Mouse (Mus musculus) myocyte (in vitro differentiated cells): ENCODE results near the gene Pcna. TPM values are rescaled to one million over a fixed set of nuclear protein-coding genes. Genes with fewer than 3 reads are reported as not detected.
A peak's percentile ranks its signal among the peaks of the same experiment; 100 is the strongest.

Experiments used
- H3K27me3 ChIP-seq: one replicate; pipeline ENCODE4 v1.6.1; 2011; ENCODE audit not compliant: control insufficient read depth, insufficient read depth, insufficient read length
- H3K36me3 ChIP-seq: one replicate; pipeline ENCODE4 v1.6.1; 2011; ENCODE audit not compliant: control insufficient read depth, insufficient read depth
- H3K4me2 ChIP-seq: one replicate; pipeline ENCODE4 v1.6.1; 2011; ENCODE audit warnings: low read depth, control low read depth
- H3K4me3 ChIP-seq: one replicate; pipeline ENCODE4 v1.5.1; 2011; ENCODE audit warnings: mild to moderate bottlenecking, control low read depth, moderate library complexity
- H3K79me2 ChIP-seq: one replicate; pipeline ENCODE4 v1.6.1; 2011; ENCODE audit not compliant: control insufficient read depth, insufficient read depth
- H3ac ChIP-seq: one replicate; pipeline ENCODE4 v1.6.1; 2011; ENCODE audit not compliant: control insufficient read depth, insufficient read length
- CEBPB ChIP-seq: IDR thresholded peaks from 2 replicates; pipeline ENCODE4 v1.6.1; 2011; ENCODE audit warnings: mild to moderate bottlenecking, moderate library complexity; ENCODE audit not compliant: poor library complexity, insufficient read depth, severe bottlenecking
- E2F4 ChIP-seq: IDR thresholded peaks from one replicate; pipeline ENCODE4 v1.6.1; 2011; ENCODE audit warnings: mild to moderate bottlenecking, control low read depth, moderate library complexity; ENCODE audit not compliant: insufficient read depth
- MAX ChIP-seq: IDR thresholded peaks from one replicate; pipeline ENCODE4 v1.6.1; 2011; ENCODE audit warnings: low read depth, mild to moderate bottlenecking, control low read depth
- MYOD1 ChIP-seq, 3 experiments: IDR thresholded peaks; one replicate each; pipeline ENCODE4 v1.6.1; 2011; ENCODE audit warnings: control low read depth in 2 of 3, low read depth in 2 of 3, mild to moderate bottlenecking in 2 of 3, moderate library complexity in 1 of 3; ENCODE audit not compliant: insufficient read length in 2 of 3, control insufficient read depth in 1 of 3
- MYOG ChIP-seq, 3 experiments: IDR thresholded peaks; one replicate each; pipeline ENCODE4 v1.6.1; 2011; ENCODE audit warnings: control low read depth in 2 of 3, low read depth in 2 of 3, mild to moderate bottlenecking in 2 of 3; ENCODE audit not compliant: insufficient read length in 2 of 3, control insufficient read depth in 1 of 3, insufficient read depth in 1 of 3
- POLR2A ChIP-seq: IDR thresholded peaks from one replicate; pipeline ENCODE4 v1.6.1; 2011; ENCODE audit warnings: low read depth, mild to moderate bottlenecking, control low read depth, moderate library complexity; ENCODE audit not compliant: insufficient read length
- POLR2AphosphoS2 ChIP-seq: IDR thresholded peaks from one replicate; pipeline ENCODE4 v1.6.1; 2011; ENCODE audit warnings: low read depth, control low read depth; ENCODE audit not compliant: insufficient read length
- REST ChIP-seq: IDR thresholded peaks from one replicate; pipeline ENCODE4 v1.6.1; 2011; ENCODE audit warnings: mild to moderate bottlenecking, control low read depth, moderate library complexity; ENCODE audit not compliant: insufficient read depth, insufficient read length
- SRF ChIP-seq: IDR thresholded peaks from one replicate; pipeline ENCODE4 v1.6.1; 2011; ENCODE audit warnings: low read depth; ENCODE audit not compliant: control insufficient read depth, insufficient read length
- TCF12 ChIP-seq: IDR thresholded peaks from one replicate; pipeline ENCODE4 v1.6.1; 2011; ENCODE audit warnings: mild to moderate bottlenecking, control low read depth; ENCODE audit not compliant: poor library complexity, insufficient read depth, severe bottlenecking
- TCF3 ChIP-seq: IDR thresholded peaks from one replicate; pipeline ENCODE4 v1.6.1; 2011; ENCODE audit warnings: low read depth, control low read depth; ENCODE audit not compliant: insufficient read length
- USF1 ChIP-seq: IDR thresholded peaks from one replicate; pipeline ENCODE4 v1.6.1; 2011; ENCODE audit warnings: low read depth, mild to moderate bottlenecking, control low read depth, moderate library complexity
- polyA plus RNA-seq: library from polyadenylated mRNA; unstranded; fragments of >200 nt; fragmentation: generic; extraction: Trizol; gene quantifications from one replicate; pipeline ENCODE4 v1.2.1, GENCODE M21; 2012; ENCODE audit warnings: missing spikeins

The Pcna gene
- polyA plus RNA-seq, 1 experiment = 65.5 TPM

GRCm38 (mm10) chr2:132280518-132281120 lies 27.5 kb upstream of the Pcna start:
- Histone ChIP-seq H3K4me2 (no peak overlapping the region), H3K36me3 (no peaks in the 10 kb centered on the region), H3K79me2 (peaks cover 38% of the 10 kb centered on the region), H3K4me3 (no peak overlapping the region), H3K27me3 (no peaks in the 10 kb centered on the region), H3ac (no peak overlapping the region)
- TF ChIP-seq MYOG (IDR thresholded peaks at IDR 0.05; ENCODE audit: control insufficient read depth in 1 of 3, insufficient read depth in 1 of 3, insufficient read length in 2 of 3, low read depth in 2 of 3) (no peak), CEBPB (no peak), E2F4 (no peak), POLR2AphosphoS2 (no peak), TCF3 (no peak), SRF (no peak), TCF12 (no peak), REST (no peak), MAX (no peak)

GRCm38 (mm10) chr2:132279978-132280377 lies 26.9 kb upstream of the Pcna start:
- H3K79me2 ChIP-seq = peaks cover 40% of the 10 kb centered on the region
- H3K4me2 ChIP-seq = no peak overlapping the region
- TF ChIP-seq CEBPB (no peak), POLR2AphosphoS2 (no peak), MYOG (IDR thresholded peaks at IDR 0.05; ENCODE audit: control insufficient read depth in 1 of 3, insufficient read depth in 1 of 3, insufficient read length in 2 of 3, low read depth in 2 of 3) (no peak), MAX (no peak), USF1 (no peak), TCF3 (no peak), POLR2A (no peak), TCF12 (no peak), E2F4 (no peak), REST (no peak), MYOD1 (IDR thresholded peaks at IDR 0.05; ENCODE audit: control insufficient read depth in 1 of 3, insufficient read length in 2 of 3, low read depth in 2 of 3) (no peak), SRF (no peak)

GRCm38 (mm10) chr2:132279336-132279882 lies 26.3 kb upstream of the Pcna start:
- Histone ChIP-seq H3K4me3 (no peak overlapping the region), H3K4me2 (no peak overlapping the region), H3K27me3 (no peaks in the 10 kb centered on the region), H3K79me2 (peaks cover 40% of the 10 kb centered on the region), H3ac (no peak overlapping the region), H3K36me3 (no peaks in the 10 kb centered on the region)
- TF ChIP-seq TCF12 (no peak), MYOD1 (IDR thresholded peaks at IDR 0.05; ENCODE audit: control insufficient read depth in 1 of 3, insufficient read length in 2 of 3, low read depth in 2 of 3) (no peak), SRF (no peak), REST (no peak), POLR2A (no peak), CEBPB (no peak), MYOG (IDR thresholded peaks at IDR 0.05; ENCODE audit: control insufficient read depth in 1 of 3, insufficient read depth in 1 of 3, insufficient read length in 2 of 3, low read depth in 2 of 3) (no peak), USF1 (no peak)

More at GRCm38 (mm10) chr2:132279978-132280377, 26.9 kb upstream of the Pcna start:
- Histone ChIP-seq H3K36me3 (no peaks in the 10 kb centered on the region), H3K27me3 (no peaks in the 10 kb centered on the region), H3ac (no peak overlapping the region), H3K4me3 (no peak overlapping the region)

DNA sequence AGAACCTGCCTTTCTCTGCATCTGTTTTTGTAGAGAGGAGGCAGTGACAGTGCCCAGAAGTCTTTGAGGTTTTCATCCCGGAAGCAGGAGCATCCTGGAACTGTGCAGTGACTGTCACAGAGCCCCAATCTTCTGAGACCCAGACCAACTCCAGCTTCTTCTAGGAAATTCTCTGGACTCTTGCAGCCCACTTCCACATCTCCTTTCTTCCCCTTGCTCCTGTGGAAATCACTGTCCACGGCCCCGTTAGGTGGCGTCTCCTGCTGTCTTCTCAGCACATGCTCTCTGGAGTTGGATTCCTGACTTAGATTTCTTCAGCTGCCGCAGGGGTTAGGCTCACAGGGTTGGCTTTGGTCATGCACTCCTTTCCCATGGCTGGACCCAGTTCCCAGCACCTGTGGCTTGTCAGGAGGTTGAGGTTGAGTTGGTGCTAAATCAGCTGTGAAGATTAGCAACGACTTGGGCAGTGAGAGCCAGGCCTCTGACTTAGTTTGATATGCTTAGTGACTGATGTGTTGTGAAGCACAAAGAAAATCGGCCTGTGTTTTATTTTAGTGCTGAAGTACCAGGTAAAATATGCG lies 25.2 kb upstream of the Pcna start:
- Histone ChIP-seq H3ac (no peak overlapping the region), H3K4me3 (no peak overlapping the region), H3K36me3 (no peaks in the 10 kb centered on the region), H3K4me2 (no peak overlapping the region), H3K79me2 (peaks cover 46% of the 10 kb centered on the region), H3K27me3 (no peaks in the 10 kb centered on the region)
- no peak for TF ChIP-seq CEBPB
- TF ChIP-seq MYOD1 (IDR thresholded peaks at IDR 0.05; ENCODE audit: control insufficient read depth in 1 of 3, insufficient read length in 2 of 3, low read depth in 2 of 3) = peak; percentile 3 to 67 (median 25)
- TF ChIP-seq TCF12 = no peak
- TF ChIP-seq MYOG (IDR thresholded peaks at IDR 0.05; ENCODE audit: control insufficient read depth in 1 of 3, insufficient read depth in 1 of 3, insufficient read length in 2 of 3, low read depth in 2 of 3) = peak in 2 of 3 experiments; percentile 66 to 74
- TF ChIP-seq POLR2A = no peak
- no peak for TF ChIP-seq SRF
- TF ChIP-seq E2F4 = no peak
- TF ChIP-seq MAX = no peak
- no peak for TF ChIP-seq USF1
- no peak for TF ChIP-seq REST
- TF ChIP-seq POLR2AphosphoS2 = no peak

DNA sequence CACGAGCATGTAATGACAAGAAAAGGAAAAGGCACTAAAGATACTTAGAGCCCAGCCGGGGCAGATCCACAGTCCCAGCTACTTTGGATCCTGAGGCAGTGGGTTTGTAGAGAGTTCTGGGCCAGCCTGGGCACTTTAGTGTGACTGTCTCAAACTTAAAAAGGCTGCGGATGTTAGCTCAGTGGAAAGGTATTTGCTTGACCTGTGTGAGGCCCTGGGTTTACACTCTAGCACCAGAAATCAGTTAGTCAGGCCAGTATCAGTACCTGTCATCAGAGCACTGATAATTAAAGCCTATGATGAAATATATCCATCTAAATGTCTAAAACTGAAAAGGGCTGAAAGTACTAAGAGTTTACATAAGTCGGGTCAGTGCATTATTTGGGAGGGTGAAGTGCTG lies 23.1 kb upstream of the Pcna start:
- H3K36me3 ChIP-seq = no peaks in the 10 kb centered on the region
- no peak overlapping the region for H3ac ChIP-seq
- no peak overlapping the region for H3K4me3 ChIP-seq
- H3K79me2 ChIP-seq = peaks cover 45% of the 10 kb centered on the region
- TF ChIP-seq MYOD1 (IDR thresholded peaks at IDR 0.05; ENCODE audit: control insufficient read depth in 1 of 3, insufficient read length in 2 of 3, low read depth in 2 of 3) = no peak
- TF ChIP-seq SRF = no peak
- TF ChIP-seq MAX = no peak
- no peak overlapping the region for H3K4me2 ChIP-seq
- H3K27me3 ChIP-seq = no peaks in the 10 kb centered on the region
